Mouse (Mus musculus) heart, adult 2 months (tissue): ENCODE results near the gene Apol7e. TPM values are rescaled to one million over a fixed set of nuclear protein-coding genes. Genes with fewer than 3 reads are reported as not detected.

Source experiments
- DNase-seq, 2 experiments: peaks; one replicate each; pipeline ENCODE4 v3.0.0; 2021
- H3K27ac ChIP-seq: fragments of 200-600 bp; 2 replicates; pipeline ENCODE4 v1.8.1; 2022
- H3K27me3 ChIP-seq: fragments of 200-500 bp; 2 replicates; pipeline ENCODE4 v1.6.1; 2012; ENCODE audit warnings: mild to moderate bottlenecking, low read length, inconsistent platforms, mixed read lengths; ENCODE audit not compliant: control insufficient read depth, insufficient read depth
- H3K36me3 ChIP-seq: fragments of 200-500 bp; 2 replicates; pipeline ENCODE4 v1.6.1; 2012; ENCODE audit warnings: low read length, inconsistent platforms; ENCODE audit not compliant: control insufficient read depth, insufficient read depth
- H3K4me1 ChIP-seq: fragments of 200-500 bp; 2 replicates; pipeline ENCODE4 v1.6.1; 2011; ENCODE audit warnings: low read length; ENCODE audit not compliant: control insufficient read depth, insufficient read depth
- H3K4me3 ChIP-seq: fragments of 200-600 bp; 2 replicates; pipeline ENCODE4 v1.8.1; 2022
- H3K79me2 ChIP-seq: fragments of 200-500 bp; replicated peaks from 2 replicates; pipeline ENCODE4 v1.6.1; 2012; ENCODE audit warnings: mild to moderate bottlenecking, inconsistent platforms, low read length, moderate library complexity, mixed read lengths; ENCODE audit not compliant: control insufficient read depth, insufficient read depth
- H3K9ac ChIP-seq: fragments of 200-500 bp; 2 replicates; pipeline ENCODE4 v1.6.1; 2012; ENCODE audit warnings: low read depth, mild to moderate bottlenecking, control low read depth, inconsistent platforms, low read length, mixed read lengths
- CTCF ChIP-seq: fragments of 200-600 bp; IDR thresholded peaks from 2 replicates; pipeline ENCODE4 v1.8.1; 2022; ENCODE audit warnings: antibody characterized with exemption, mild to moderate bottlenecking, moderate library complexity
- EP300 ChIP-seq: fragments of 200-500 bp; IDR thresholded peaks from 2 replicates; pipeline ENCODE4 v1.6.1; 2011; ENCODE audit warnings: low read depth, low read length, control low read depth; ENCODE audit not compliant: insufficient read depth
- POLR2A ChIP-seq: fragments of 200-500 bp; IDR thresholded peaks from 2 replicates; pipeline ENCODE4 v1.6.1; 2011; ENCODE audit warnings: mild to moderate bottlenecking, low read depth, low read length, control low read depth; ENCODE audit not compliant: insufficient read depth
- whole genome bisulfite sequencing: fragments of 180-500 bp; shearing (Covaris S2); methylation state at CpG from one replicate; pipeline ENCODE4 v1.1.7; 2018; 5-methylcytosine and 5-hydroxymethylcytosine counted together
- intact Hi-C: fragments of 180-260 bp; cut with DNase I; formaldehyde crosslinking; loops from one replicate; pipeline ENCODE4 v1.15.1; 2025
- polyA plus RNA-seq: library from polyadenylated mRNA; depleted of rRNA; stranded (reverse); fragments of >200 nt; gene quantifications from 2 replicates; pipeline ENCODE4 v1.2.3, GENCODE M21; 2012; rRNA removed
- total RNA-seq, 2 experiments: library from RNA; stranded (reverse); gene quantifications; 2 replicates each; pipeline ENCODE4 v1.2.3; 2021

Gene Apol7e
- total and polyA plus RNA-seq, 3 experiments, result 0.43 to 0.48 TPM; not detected in 1

- peak overlapping the region; percentile 63 for H3K27ac ChIP-seq
- TF ChIP-seq EP300 (peak; percentile 59; the same call in 1 of the 2 replicates), CTCF (no peak), POLR2A (0 out of 2 replicates have a peak, but pooled peaks have one; percentile 19)
- no peaks in the 10 kb centered on the region for H3K79me2 ChIP-seq
- 28% methylated on average over 13 of the region's 13 CpGs for WGBS
- no peak overlapping the region for H3K4me3 ChIP-seq
- peaks cover 3% of the 10 kb centered on the region for H3K36me3 ChIP-seq
- H3K27me3 ChIP-seq, result no peaks in the 10 kb centered on the region
- peak; percentile 79 to 86 for DNase-seq
- 0 out of 2 replicates have a peak overlapping the region, but pooled peaks have one; percentile 9 for H3K9ac ChIP-seq
- intact Hi-C loops, result loop anchor here (5.0 kb wide), 1 partner anchor 153 kb away; no protein-coding TSS in a partner anchor
- H3K4me1 ChIP-seq, result peaks cover 9% of the 10 kb centered on the region
Measured at GRCm38 (mm10) chr15:77764391-77765006, 65.8 kb downstream of the Apol7e start.

GRCm38 (mm10) chr15:77765484-77766093, 66.9 kb downstream of the Apol7e start:
- Histone ChIP-seq H3K36me3 (peaks cover 3% of the 10 kb centered on the region), H3K4me1 (peaks cover 9% of the 10 kb centered on the region), H3K27ac (peak overlapping the region; percentile 63), H3K79me2 (no peaks in the 10 kb centered on the region), H3K9ac (no peak overlapping the region), H3K4me3 (no peak overlapping the region), H3K27me3 (no peaks in the 10 kb centered on the region)
- DNase-seq, result no peak
- TF ChIP-seq CTCF (no peak), POLR2A (no peak), EP300 (no peak)
- intact Hi-C loops, result no loop called here
- 76% methylated on average over 16 of the region's 16 CpGs for WGBS

GRCm38 (mm10) chr15:77766981-77767380, 68.3 kb downstream of the Apol7e start:
- H3K36me3 ChIP-seq, result peaks cover 3% of the 10 kb centered on the region
- no peaks in the 10 kb centered on the region for H3K27me3 ChIP-seq
- 90% methylated on average over 11 of the region's 11 CpGs for whole genome bisulfite sequencing
- H3K9ac ChIP-seq, result no peak overlapping the region
- no peaks in the 10 kb centered on the region for H3K79me2 ChIP-seq
- no peak overlapping the region for H3K4me3 ChIP-seq
- TF ChIP-seq CTCF (no peak), POLR2A (no peak), EP300 (no peak)
- no peak overlapping the region for H3K27ac ChIP-seq
- H3K4me1 ChIP-seq, result peaks cover 9% of the 10 kb centered on the region
- intact Hi-C loops, result no loop called here
- no peak for DNase-seq

Other genes starting within 250 kb of the Apol7e start
- under 1 TPM in 1 of 2 experiments, not detected in 1; 0.07 TPM for gene Apol10a, start 221.8 kb upstream of the Apol7e start, total RNA-seq
- not detected in 2 replicates for gene Apol10a, start 221.8 kb upstream of the Apol7e start, polyA plus RNA-seq
- gene Apol11a, start 190.6 kb upstream of the Apol7e start, total RNA-seq, result not detected
- gene Apol11a, start 190.6 kb upstream of the Apol7e start, polyA plus RNA-seq, result not detected in 2 replicates
- not detected for gene Apol7c, start 165.5 kb upstream of the Apol7e start, total RNA-seq
- gene Apol7c, start 165.5 kb upstream of the Apol7e start, polyA plus RNA-seq, result 0.12 TPM in 1 of 2 replicates, not detected in the other
- gene 1700025B11Rik, start 137.0 kb upstream of the Apol7e start, total RNA-seq, result not detected
- gene 1700025B11Rik, start 137.0 kb upstream of the Apol7e start, polyA plus RNA-seq, result not detected in 2 replicates
- 1 to 10 TPM; 1.3 to 3.0 TPM for gene Apol10b, start 102.7 kb upstream of the Apol7e start, total RNA-seq
- gene Apol10b, start 102.7 kb upstream of the Apol7e start, polyA plus RNA-seq, result 1.9 and 2.8 TPM in 2 replicates
- not detected for gene Gm36245, start 99.6 kb upstream of the Apol7e start, total RNA-seq
- gene Gm36245, start 99.6 kb upstream of the Apol7e start, polyA plus RNA-seq, result 0.45 TPM in 1 of 2 replicates, not detected in the other
- gene Apol11b, start 55.6 kb upstream of the Apol7e start, total RNA-seq, result 1 to 10 TPM; 1.3 to 8.1 TPM
- 0.26 and 6.2 TPM in 2 replicates for gene Apol11b, start 55.6 kb upstream of the Apol7e start, polyA plus RNA-seq
- not detected for gene Apol9b, start 30.2 kb downstream of the Apol7e start, total RNA-seq
- 0.53 and 1.7 TPM in 2 replicates for gene Apol9b, start 30.2 kb downstream of the Apol7e start, polyA plus RNA-seq
- under 1 TPM in 1 of 2 experiments, not detected in 1; 0.55 TPM for gene Apol8, start 58.1 kb downstream of the Apol7e start, total RNA-seq
- gene Apol8, start 58.1 kb downstream of the Apol7e start, polyA plus RNA-seq, result 0.06 TPM in 1 of 2 replicates, not detected in the other
- gene Myh9, start 143.3 kb downstream of the Apol7e start, total RNA-seq, result 100 to 1,000 TPM in 1 of 2 experiments, 10 to 100 TPM in 1; 88.3 to 111 TPM
- gene Myh9, start 143.3 kb downstream of the Apol7e start, polyA plus RNA-seq, result 30.4 and 46.8 TPM in 2 replicates
- 100 to 1,000 TPM; 260 to 299 TPM for gene Txn2, start 230.1 kb downstream of the Apol7e start, total RNA-seq
- 403 and 411 TPM in 2 replicates for gene Txn2, start 230.1 kb downstream of the Apol7e start, polyA plus RNA-seq